Mouse (Mus musculus): ENCODE data around the gene AI481877.

The AI481877 gene

DNA sequence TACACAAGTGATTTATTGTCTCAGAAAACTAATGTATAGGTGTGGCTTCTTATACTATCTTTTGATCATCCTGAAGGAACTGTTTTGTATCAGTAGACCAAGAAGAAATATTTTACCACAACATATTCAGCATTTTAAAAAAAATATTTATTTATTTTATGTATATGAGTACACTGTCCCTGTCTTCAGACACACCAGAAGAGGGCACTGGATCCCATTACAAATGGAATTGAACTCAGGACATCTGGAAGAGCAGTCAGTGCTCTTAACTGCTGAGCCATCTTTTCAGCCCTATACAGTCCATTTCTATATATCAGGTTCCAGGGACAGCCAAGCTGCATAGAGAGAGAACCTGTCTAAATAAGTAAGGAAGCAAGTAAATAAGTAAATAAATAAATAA is 15.2 kb downstream of the AI481877 start:
- no peak for DNase-seq

- DNase-seq, result no peak
Observed at GRCm38 (mm10) chr4:59117644-59118495, 20.9 kb downstream of the AI481877 start.

DNA sequence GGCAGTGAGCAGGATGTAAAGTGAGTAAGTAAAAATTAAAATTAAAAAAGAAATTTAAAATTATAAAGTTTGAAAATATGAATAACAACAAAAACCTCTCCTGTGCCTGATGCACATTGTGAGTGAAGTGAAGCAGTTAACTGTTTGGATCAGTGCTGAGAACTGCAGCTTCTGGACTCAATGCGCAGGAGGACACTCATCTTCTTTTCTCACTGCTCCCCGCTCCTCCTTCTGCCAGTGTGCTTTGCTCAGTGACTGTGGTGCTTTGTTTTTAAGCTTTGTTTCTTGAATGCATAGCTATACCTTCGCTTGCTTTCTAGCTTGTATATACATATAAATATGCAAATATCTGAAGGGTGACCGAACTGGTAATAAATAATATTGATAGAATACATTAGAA is 30.1 kb downstream of the AI481877 start:
- no peak for DNase-seq

DNA sequence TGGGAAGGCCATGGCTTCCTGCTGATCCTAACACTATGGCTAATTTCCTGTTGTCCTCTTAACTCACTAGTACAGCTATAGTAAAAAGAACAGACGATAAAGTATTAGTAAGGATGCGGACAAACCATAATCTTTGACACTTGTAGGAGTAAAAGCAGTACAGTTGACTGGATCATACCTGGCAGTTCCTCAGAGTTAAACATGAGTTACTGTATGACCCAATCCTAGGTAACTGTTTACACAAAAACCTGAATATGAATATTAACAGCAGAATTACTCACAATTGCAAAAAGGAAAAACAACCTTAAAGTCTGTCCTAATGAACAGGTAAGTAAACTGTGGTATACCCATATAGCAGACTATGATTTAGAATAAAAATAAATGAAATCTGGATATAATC is 30.9 kb downstream of the AI481877 start:
- no peak for DNase-seq

DNA sequence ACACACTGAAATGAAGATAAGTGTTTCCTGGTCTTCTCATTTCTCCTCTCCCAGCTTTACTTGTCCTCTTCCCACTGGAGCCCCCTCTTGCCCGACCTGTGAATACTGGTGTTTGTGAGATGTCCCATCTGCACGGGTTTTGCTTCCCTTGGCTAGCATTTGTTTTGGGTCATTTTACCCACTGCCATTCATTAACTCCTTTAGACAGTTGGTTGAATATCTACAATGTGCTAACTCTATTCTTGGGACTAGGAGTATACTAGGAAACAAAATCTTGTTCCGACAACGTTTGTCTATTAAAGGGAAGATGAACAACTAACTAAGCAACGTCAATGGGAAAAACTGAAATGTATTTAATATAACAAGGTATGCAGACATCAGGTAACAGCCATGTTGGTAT is 32.1 kb downstream of the AI481877 start:
- DNase-seq, result no peak

DNA sequence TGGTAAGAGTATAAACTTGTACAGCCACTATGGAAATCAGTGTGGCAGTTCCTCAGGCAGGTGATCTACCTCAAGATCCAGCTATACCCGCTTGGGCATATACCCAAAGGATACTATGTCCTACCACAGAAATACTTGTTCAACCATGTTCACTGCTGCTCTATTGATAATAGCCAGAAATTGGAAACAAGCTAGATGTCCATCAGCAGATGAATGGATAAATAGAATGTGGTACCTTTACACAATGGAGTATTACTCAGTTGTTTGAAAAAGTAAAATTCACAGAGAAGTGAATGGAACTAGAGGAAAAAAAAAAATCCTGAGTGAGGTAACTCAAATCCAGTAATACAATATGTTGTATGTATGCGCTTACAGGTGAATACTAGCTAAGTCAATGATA is 34.6 kb downstream of the AI481877 start:
- no peak for DNase-seq

DNA sequence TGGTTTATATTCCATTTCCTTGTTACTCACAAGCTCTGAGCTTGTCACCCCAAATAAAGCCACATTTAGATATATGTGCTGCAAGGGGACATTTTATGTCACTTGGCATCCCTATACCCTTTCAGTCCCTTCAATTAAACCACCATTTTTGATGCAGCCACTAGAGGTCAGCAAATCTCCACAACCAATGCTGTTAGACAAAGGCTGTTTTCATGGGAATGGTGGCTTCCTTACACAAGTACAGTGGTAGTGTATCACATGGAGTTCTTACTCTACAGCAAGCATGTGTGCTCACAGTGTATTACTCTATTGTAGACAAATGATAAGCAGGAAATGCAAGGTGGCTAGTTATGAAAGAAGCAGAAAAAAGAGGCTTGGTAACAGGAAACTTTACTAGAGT is 42.4 kb downstream of the AI481877 start:
- peak; percentile 76 for DNase-seq

- DNase-seq, result no peak
Observed at GRCm38 (mm10) chr4:59089391-59089790, 49.4 kb downstream of the AI481877 start.

GRCm38 (mm10) chr4:59083430-59083829 is 55.4 kb downstream of the AI481877 start:
- DNase-seq, result no peak

GRCm38 (mm10) chr4:59069276-59069675 is 69.5 kb downstream of the AI481877 start:
- DNase-seq, result no peak

DNA sequence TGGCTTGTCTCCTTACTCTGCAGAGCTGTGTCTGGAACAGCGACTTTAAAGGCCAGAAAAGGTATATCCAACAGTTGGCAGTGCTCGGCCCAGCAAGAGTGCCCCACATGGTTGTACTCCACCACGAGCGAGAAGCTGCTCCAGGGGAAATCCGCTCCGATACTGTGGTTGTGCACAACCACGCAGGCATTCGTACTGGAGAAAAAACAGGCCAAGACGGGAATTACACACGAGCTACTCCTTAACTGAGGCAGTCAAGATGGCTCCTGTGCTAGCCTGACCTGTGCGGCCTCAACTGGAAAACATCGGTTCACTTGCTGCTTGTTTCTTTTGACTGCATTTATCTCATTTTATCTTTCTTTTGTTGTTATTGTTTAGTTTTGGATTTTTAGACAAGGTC is 76.3 kb downstream of the AI481877 start:
- DNase-seq, result no peak

GRCm38 (mm10) chr4:59057929-59058328 is 80.9 kb downstream of the AI481877 start:
- DNase-seq, result no peak

DNA sequence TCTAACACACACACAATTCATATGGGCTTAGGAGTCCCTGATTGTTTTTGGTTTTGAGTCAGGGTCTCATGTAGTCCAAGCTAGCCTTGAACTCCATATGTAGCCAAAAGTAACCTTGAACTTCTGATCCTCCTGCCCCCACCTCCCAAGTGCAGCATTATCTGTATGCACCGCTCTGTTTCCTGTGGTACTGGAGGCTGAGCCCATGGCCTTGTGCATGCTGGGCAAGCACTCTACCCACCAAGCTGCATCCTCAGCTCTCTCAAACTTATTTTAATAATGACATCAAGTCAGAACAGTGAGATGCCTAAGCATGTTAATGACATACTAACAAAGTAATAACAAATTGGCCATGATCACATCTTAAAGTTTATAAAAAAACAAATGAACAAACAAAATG is 87.7 kb downstream of the AI481877 start:
- DNase-seq, result no peak

DNA sequence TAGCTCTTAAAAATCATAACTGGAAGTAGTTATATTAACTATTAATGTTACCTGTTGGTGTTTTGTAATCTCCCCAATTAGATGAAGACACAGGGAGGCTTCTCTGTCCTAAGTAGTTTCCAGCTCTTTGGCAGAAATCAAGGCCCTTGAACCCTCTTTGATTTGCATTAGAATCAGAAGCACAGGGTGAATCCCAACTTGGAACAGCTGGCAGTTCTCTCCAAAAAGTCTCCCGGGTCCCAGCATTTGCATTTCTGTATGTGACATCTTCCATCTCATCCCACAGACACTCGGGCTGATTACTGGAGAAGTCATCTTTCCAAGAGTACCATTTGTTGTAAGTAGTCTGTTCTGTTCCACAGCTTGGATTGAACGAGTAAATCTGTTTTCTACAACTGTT is 91.6 kb downstream of the AI481877 start:
- no peak for DNase-seq

- no peak for DNase-seq
Observed at GRCm38 (mm10) chr4:59043891-59044290, 94.9 kb downstream of the AI481877 start.

DNA sequence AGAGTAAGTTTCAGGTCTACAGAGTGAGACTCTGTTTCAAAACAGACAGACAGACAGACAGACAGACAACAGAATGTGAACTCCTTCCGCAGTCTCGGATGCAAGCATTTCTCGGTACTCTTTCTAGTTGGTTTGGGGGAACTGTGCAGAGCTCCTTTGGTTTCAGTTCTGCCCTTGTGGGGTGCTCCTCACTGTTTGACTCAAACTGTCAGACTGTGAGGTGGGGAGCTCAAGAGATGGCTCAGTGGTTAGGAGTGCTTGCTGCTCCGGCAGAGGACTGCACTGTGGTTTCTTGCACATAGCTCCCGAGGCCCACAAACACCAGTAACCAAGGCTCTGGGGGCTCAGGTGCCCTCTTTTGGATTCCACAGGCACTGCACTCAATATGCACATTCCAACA is 95.7 kb downstream of the AI481877 start:
- DNase-seq, result no peak

GRCm38 (mm10) chr4:59040397-59041287 is 98.1 kb downstream of the AI481877 start:
- DNase-seq, result no peak

DNA sequence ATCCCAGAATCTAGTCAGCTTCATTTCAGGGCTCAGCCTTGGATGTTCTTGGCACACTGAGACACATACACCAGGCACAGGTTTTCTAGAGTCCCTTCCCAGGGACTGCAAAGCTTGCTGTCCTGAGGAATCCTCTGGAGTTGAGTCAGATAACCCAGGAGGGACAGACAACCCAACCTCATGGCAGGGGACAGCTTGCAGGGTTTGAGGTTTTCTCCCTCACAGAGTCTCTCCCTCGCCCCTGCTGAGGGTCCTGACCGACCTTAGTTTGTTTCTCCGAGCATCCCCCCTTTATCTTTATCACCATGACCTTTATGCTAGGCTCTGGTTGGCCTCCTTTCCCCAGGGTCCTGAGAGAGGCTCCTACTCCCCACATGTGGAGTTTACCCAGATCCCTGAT is 101.3 kb downstream of the AI481877 start:
- DNase-seq, result no peak

DNA sequence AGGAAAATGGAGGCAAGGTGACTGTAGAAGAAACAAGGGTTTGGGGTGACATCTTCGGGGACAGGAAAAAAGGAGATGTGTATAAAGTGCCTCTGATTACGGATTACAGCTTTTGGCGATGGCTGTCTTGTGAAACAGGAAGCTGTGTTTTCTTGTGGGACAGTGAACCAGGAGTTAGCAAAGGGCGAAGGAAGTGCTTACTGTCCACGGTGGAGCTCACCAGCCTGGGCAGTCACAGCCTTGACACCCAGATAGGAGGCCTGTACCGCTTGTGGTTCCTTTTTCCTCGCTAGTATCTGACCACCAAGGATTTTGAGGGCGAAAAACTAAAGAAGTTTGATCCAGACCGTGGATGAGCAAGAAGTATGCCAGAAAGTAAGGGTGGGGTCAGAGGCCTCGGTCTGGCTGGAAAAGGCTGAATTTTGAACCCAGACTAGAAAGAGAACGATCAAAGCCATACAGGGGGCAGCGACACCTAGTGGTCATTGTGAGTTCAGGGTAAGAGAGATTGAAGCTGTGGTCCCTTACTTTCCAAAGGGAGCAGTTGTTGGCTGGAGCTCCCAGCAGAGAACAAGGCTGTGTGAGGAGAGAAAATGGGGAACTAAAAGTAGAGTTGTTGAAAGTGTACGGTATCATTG is 102.2 kb downstream of the AI481877 start:
- peak; percentile 74 to 81 for DNase-seq

GRCm38 (mm10) chr4:59035786-59036350 is 102.9 kb downstream of the AI481877 start:
- DNase-seq, result peak; percentile 10 to 25

GRCm38 (mm10) chr4:59034918-59035785 is 103.6 kb downstream of the AI481877 start, which contains the start of gene Gng10:
Gng10 (plus strand) TSS chr4:59035088.
- peak; percentile 72 to 77 for DNase-seq
